Mouse (Mus musculus) duodenum, adult 2 months (tissue): ENCODE measurements around the gene Tubgcp5. TPM values are rescaled to one million over a fixed set of nuclear protein-coding genes. Genes with fewer than 3 reads are reported as not detected.

Source experiments
- polyA plus RNA-seq: library from polyadenylated mRNA; depleted of rRNA; stranded (reverse); fragments of >200 nt; gene quantifications from 2 replicates; pipeline ENCODE4 v1.2.3, GENCODE M21; 2012; ENCODE audit warnings: low replicate concordance; rRNA removed

Tubgcp5 gene
- 0.34 and 1.1 TPM in 2 replicates for polyA plus RNA-seq

DNA sequence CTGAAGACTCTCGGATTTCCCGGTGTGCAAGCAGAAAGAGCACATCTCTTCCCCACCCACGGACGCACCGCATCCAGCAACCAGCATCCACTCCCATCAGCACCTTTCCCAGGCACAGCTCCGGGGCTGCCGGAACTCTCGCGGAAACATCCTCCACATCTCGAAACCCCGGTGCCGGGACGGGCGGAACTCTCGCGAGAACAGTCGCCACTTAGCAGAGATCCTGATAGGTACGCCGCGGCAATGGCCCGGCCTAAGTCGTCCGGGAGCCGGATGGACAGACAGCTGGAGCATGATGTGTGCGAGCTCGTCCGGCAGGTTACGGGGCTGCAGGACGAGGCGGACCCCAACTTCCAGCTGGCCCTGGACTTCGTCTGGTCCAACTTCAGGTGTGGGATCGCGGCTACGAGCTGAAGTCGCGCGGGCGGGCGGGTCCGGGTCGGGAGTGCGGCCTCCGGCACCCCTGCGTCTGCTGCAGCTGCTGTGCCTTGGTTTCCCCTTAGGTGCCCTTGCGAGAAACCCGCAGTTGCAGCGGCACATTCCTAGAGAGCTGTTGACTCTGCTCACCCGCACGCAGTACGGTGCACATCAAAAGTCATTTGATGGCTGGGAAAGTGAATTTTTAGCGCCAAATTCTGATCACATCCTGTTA, at the start of gene Tubgcp5:
Gene Tubgcp5 (plus strand): TSS at position 203 of the 652 bp plus-strand sequence.

DNA sequence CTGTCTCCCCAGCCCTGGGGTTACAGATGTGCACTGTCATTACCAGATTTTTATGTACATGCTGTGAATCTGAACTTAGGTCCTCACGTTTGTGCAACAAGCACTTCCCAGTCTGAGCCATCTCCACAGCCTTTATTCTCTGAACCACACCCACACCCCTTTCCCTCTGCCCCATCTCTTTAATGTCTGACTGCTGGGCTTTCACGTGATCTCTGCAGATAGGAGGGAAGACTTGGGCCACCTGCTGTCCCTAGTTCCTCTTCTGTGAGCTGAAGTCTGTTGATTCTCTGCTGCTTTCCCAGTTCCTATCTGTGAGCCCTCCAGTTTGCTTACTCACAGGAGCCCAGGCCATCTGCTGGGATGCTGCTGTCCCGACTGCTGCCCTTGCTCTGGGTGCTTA, 26.0 kb upstream of the Tubgcp5 start, which contains the start of gene Siglech:
Gene Siglech (plus strand): TSS at position 253 of the 400 bp plus-strand sequence.

DNA sequence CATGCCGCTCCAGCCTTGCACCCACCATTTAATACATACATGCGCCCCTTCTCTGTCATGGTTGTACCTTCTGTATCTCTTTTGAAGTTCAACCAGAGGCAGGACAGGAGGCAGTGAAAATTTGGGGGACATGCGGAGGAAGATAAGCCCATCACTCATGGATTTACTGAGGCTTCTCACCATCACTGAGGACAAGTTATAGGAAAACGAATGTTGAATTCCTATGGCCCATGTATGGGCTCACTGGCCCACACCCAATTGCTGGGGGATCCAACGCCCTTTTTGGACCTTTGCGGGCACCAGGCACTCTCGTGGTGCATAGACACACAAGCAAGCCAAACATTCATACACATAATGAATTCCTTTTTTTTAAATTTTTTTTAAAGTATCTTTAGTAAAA, 47.5 kb downstream of the Tubgcp5 start, which contains the start of gene Cyfip1:
Gene Cyfip1 (plus strand): TSS at position 301 of the 400 bp plus-strand sequence.

Other genes starting within 250 kb of the Tubgcp5 start
- gene Siglech, start 26.0 kb upstream of the Tubgcp5 start, polyA plus RNA-seq = 0.85 and 2.3 TPM in 2 replicates
- gene Cyfip1, start 47.6 kb downstream of the Tubgcp5 start, polyA plus RNA-seq = 20.9 and 21.0 TPM in 2 replicates
- gene Nipa2, start 168.3 kb downstream of the Tubgcp5 start, polyA plus RNA-seq = 17.0 and 72.4 TPM in 2 replicates
- 0.71 and 0.95 TPM in 2 replicates for gene Nipa1, start 225.8 kb downstream of the Tubgcp5 start, polyA plus RNA-seq